Mouse (Mus musculus) testis, postnatal 14 days (tissue): ENCODE data around the gene 4930579F01Rik.

ENCODE experiments used
- DNase-seq: peaks from one replicate; pipeline ENCODE4 v3.0.0; 2021; ENCODE audit warnings: low spot score

Gene 4930579F01Rik

DNA sequence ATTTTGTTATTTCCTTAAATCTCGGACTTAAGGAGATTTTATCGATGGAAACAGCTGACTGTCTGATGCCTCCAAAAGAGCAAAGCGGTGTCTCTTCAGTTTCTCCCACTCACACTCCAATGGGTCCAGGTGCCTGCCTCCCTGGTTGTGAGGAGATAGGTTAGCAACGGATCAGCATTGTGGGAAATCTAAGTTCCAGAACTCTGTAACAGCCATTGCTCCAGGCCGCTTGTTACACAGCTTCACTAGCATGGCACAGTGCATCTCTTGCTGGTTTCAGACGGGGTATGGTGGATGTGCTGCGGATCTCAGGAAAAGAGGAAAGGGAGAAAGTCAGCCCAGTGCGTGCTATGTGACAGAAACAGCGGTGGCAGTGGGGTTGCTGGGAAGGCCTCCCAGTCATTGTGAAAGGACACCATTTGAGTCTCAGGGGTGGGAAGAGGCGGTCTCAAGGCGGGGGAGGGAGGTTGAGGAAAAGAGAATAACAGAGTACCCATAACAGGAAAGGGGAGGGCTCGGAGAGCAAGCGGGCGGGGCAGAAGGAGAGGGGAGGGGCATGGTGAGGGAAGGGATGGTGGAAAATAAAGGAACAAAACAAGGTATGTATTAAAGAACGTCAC lies at the start of gene 4930579F01Rik:
4930579F01Rik (minus strand) TSS at position 143 of the 620 bp plus-strand sequence.
- DNase-seq = no peak

DNA sequence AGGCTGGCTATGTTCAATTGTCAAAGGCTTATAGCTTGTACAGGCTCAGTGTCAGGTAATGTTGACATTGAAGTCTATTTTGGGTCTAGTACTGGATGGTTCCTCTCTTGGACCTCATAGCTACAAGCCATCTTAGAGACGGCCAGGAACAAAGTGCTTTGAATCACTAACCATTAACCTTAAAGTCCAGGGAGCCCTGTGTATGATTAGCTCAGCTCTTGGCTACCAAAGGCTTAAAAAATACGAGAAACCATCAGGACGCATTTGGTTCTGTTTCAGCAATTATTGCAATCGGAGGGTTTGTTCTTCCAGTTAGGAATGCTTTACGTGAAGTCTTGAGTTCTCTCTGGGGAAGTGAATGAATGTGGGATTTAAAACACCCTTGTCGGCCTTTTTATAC lies 49.3 kb upstream of the 4930579F01Rik start:
- no peak for DNase-seq

DNA sequence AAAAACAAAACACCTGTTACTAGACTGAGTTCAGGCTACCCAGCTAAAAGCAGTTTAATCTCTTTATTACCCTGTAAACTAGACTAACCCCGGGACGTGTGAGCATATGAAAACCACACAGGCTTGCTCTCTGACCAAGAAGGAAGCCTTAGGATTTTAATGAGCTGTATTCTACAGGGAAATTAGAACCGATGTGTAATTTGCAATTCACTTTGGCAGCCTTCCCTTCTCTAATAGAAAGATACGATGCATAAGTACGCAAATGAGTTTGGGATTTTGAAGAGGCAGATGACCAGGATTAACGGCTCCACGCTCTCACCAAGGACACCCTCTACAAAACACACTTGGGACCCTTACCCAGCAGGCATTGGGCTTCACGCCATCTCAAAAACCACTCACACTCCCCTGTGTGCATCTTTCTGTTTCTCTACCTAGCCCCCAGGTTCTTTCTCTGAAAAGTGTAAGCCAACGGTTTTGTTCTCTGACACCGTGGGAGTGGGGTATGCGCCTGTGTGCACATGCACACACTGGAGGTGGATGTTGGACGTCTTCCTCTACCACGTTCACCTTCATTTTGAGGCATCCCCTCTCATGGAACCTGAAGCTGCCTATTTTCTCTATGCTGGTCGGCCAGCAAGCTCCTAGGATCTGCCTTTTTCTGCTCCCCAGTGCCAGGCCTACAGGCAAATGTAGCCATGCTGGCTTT lies 48.5 kb upstream of the 4930579F01Rik start:
- no peak for DNase-seq

DNA sequence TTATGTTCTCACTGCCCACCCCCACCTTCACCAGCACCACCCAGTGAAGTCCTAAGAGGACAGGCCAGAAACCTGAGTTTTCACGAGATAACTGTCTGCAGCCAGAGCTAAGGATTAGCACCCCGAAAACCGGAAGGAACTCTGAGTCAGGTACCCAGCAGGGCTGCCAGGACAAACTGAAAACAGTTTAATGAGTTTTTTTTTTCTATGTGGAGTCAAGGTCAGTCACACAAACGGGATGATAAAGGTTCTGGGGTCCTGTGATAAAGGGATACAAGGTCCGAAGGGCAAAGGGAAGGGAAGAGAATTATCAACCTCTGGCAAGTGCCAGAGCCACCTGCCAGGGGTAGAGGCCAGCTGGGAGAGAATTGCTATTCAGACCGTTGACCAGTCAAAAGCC lies 47.7 kb upstream of the 4930579F01Rik start:
- DNase-seq = no peak

DNA sequence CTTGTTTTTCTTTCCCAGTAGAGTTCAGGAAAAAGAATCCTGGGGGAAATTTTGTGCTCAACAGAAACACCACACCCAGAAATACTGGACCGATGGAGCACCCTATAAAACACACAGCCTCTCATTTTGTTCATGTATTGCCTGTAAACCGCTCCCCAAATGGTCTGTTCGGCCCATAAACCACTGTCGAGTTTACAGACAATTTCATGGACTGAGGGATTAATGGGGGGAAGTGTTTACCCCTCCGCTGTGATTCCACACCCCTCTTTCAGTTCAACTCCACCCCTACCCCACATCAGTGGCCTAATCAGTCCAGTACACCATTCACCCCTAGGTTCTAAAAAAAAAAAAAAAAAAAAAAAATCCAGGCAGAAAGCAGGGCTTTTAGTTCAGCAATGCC lies 47.3 kb upstream of the 4930579F01Rik start:
- DNase-seq = no peak

DNA sequence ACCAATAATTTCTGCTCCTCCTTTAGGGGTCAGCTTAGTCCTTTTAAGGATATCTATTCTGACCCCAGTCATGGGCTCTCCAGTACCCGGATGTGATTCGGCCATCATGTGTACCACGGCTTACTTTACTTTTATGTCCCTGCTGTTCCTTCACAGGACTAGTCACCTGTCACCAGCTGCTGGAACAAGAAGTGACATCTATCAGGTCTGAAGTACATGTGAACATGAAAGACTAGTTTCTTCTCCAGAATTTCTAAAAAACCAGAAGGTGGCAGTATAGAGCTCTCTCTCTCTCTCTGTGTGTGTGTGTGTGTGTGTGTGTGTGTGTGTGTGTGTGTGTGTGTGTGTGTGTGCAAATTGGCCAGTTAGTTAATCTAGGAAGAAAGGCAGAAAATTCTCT lies 46.8 kb upstream of the 4930579F01Rik start:
- no peak for DNase-seq

DNA sequence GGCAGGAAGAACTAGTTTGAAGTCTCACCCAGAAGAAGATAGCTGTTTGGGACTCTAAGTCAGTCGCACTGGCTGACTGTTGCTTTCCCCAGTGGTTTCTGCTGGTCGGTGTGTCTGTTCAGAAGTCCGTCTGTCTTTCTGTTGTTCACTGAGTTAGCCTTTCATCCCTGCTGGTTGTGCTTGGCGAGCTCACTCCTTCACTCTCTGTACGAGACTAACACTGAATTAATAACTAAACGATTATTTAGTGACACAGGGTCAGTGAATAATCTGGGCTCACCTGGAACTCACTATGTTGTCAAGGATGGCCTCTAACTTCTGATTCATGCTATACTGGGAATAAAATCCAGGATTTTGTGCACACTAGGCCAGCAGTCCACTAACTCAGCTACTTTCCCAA lies 45.8 kb upstream of the 4930579F01Rik start:
- DNase-seq = no peak

DNA sequence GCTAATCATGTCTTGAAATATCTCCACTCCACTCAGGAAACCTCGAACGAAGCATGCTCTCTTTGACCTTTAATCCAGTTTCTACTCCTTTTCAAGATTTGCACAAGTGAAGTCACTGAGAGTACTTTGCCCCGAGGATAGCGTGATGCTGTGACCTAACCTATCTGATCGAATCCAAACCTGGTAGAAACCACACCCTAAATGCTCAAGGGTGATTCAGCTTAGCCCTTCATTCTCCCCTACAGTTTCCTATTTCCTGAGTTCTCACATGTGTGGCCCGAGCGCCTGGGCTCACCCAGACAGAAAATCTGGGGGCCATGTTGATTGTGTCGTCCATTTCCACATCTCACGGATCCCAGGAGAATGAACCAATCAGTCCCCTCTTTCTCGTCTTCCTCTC lies 44.4 kb upstream of the 4930579F01Rik start:
- DNase-seq = no peak

DNA sequence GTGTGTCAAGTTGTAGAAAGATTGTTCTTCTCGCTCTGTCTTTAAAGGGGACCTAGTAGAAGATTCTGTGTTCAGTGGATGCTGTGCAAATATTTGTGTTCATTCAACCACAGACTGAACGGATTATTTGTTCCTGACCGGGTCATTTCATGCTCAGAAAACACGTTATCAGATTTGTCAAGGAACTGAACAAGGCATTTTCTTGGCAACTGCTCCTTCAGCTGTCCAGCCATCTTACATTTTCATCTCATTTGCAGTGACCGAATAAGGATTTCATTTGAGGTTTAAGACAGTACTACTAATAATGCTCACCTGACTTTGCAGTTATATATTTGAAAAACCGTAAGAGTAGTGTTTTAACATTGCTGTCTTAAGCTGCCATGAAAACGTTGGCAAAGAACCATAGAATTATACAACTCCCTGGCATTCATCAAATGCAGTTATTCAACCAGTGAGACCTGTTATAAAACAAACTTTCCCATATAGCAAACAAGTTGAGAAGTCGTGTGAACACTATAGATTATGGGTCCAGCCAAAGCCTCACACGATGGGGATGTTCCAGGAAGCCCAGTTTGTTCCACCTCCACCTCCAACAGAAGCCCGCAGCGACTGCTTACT lies 43.0 kb upstream of the 4930579F01Rik start:
- DNase-seq = no peak

DNA sequence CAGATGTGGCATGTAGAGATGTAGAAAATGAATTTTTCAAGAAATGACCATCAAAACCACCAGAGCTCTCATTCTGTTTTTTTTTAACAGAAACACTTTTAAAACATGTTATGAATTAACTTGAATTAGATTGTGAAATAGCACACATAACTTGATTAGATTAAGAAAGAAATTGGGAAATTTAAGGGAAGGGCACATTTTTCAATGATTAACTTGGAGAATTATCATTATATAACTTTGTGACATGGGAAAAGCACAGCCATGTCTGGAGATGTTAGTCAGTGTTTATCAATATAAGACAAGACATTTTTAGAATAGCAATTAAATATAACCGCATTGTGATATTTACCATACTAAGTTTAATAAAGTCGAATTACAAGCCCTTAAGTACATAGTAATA lies 37.9 kb upstream of the 4930579F01Rik start:
- no peak for DNase-seq

DNA sequence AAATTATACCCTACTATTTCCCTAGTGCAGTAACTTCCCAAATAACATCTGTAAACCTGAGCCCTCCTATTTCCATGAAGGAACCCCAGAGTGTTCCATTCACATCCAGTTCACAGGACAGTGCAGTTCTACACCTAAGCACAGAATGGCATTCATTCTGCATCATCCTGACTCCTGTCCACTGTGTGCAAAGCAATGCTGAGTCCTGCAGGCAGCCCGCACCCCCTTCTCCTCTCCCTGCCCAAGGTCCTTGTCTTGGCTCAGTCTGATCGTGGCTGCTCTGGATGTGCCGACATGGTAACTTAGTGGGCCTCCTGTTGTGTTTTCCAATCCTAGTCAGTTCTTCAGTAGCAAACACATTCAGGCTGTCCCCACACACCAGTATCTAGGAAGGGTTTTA lies 36.6 kb upstream of the 4930579F01Rik start:
- DNase-seq = no peak

DNA sequence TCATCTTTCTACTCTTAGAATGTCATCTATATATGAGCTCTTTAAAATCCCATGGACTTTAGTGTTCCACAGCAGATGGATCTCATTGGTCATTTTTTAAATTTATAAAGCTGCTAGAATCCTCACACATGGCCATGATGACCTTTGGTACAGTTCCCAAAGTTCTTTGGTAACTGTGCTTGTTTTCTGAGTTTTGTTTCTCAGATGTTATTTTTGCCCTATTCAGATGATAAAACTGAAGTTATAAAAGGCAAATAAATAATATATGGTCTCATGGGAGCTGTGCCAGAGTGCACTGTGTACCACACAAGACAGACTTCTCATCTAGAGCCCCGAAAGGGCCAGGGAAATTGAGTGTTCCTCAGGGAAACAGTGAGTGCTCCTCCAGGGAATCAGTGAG lies 35.8 kb upstream of the 4930579F01Rik start:
- DNase-seq = no peak

DNA sequence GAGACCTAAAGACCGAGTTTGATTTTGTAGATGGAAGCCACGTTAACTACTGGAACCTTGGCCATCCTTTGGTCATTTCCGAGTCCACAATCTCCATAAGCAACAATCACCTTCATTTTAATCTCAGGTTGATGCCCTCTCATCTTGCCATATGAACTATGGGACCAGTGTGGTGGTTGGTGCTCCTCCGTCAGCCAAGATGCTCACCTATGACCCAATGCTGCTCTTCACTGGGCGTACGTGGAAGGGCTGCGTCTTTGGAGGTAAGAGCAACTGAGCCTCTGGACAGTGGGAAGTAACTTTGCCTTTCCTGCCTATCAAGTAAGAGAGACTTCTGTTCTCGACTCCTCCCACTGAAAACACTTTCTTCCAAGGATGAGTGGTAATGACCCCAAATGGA lies 34.2 kb upstream of the 4930579F01Rik start:
- no peak for DNase-seq

DNA sequence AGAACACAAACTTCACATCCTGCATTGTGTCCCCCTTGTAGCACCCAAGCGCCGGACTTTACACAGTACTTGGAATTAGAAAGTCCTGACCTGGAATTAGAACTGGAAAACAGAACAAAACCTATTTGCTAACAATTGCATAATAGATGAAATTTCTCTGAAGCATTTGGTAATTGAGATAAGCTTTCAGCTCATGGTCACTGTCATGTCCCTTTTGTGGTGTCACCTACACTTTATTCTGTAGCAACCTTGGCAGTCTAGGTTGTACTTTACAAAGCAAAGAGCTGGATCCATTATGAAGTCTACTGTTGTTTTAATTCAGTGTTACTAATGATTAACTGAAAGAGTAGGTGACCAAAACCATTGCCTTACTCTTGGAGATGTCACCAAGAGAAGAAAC lies 33.5 kb upstream of the 4930579F01Rik start:
- no peak for DNase-seq

DNA sequence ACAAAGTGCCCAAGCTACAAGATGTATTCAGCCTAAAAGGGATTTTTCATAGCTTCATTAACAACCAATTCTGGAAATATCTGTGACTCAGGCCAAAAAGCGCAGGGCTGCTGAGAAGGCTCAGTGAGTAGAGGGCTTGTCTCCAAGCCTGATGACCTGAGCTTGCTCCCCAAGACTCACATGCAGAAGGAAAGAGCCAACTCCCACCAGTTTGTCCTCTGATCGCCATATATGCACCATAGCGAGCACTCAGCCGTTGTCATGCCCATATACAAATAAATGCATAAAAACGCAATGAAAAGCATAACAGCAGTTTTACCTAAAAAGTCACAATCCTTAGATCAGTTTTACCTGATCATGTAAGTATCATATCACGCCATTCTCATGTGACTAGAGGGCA lies 32.9 kb upstream of the 4930579F01Rik start:
- DNase-seq = no peak

DNA sequence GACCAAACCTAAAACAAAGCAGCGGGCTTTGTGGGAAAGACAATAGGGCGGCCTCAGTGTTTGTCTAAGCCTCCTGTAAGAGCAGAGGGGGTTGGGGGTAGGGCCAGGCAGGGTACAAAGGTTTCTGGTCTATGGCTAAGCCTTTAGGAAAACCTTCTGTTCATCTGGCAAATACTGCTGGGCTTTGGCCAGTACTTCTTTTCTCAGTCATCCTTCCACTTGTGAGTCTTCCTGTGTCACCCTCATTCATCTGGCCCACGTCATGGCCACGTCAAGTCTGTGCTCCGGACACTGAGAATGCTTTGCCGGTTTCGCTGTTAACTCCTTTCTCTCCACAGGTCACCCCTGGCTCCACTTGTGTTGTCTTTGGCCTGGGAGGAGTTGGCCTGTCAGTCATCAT lies 32.2 kb upstream of the 4930579F01Rik start:
- no peak for DNase-seq

DNA sequence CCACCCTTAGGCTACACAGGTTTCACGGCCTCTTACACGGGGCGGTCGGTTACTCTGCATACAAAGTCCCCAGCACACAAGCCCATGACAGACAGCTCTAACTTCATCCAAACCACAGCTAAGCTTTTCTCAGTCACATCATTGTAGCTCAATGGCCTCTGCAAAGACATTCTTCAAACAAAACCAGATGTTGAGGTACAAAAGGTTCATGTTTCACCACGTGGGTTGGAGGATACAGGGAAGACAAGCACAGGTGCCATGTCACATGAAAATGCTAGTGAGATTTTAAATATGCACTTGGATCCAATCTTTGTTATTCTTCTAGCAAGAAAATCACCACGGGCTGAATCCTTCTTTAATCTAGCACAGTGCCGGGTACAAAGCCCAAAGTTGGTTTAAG lies 31.7 kb upstream of the 4930579F01Rik start:
- DNase-seq = no peak

DNA sequence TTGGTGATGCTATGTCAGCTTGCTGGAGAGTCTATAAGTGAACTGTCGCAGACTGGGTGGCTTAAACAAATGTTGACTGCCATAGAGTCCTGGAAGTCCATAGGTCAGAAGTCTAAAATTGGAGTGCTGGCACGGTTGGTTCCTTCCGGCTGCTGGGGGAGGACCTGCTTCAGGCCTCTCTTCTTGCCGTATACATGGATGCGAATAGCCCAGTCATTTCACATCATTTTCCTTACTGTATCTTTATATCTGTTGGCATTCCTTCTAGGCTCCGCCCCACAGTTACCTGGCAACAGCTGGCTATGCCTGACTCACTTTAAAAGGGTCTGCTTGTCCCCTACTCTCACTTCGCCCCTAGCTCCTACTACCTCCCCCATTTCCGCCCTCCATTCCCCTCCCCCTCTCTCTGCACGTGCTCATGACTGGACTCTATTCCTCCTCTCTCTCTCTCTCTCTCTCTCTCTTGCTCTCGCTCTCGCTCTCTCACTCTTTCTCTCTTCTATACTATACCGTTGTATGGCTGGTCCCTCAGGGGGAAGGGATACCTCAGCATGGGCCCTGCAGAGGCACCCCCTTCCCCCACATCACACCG lies 30.8 kb upstream of the 4930579F01Rik start:
- no peak for DNase-seq

DNA sequence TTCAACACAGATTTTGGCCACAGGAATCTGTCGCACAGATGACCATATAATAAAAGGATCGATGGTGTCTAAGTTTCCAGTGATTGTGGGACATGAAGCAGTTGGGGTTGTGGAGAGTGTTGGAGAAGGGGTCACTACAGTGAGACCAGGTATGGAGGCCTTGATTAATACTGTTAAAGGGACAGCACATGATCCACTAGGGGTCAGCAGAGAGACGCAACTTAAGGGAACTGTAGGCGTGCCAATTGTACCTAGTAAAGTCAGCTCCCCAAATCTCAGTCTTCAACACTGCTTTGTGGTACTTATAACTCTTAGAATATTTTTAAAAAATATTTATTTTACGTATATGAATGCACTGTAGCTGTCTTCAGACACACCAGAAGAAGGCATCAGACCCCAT lies 29.3 kb upstream of the 4930579F01Rik start:
- no peak for DNase-seq

DNA sequence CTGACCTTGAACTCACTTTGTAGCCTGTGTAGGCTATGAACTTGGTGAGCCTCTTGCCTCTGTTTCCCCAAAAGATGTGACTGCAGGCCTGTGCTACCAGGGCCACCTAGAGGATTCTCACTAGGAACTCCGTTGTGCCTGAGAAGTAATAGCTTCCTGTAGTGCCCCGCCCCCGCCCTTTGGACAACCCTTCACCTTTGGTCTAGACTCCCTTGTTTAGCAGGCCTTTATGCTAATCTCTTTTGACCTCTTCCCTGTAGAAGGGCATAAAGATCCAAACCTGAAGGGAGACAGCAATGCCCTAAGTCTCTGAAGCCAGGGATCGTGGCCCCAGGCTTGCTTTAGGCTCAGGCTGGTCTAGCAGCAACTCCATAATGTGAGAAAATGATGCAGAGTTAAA lies 28.9 kb upstream of the 4930579F01Rik start:
- DNase-seq = no peak

DNA sequence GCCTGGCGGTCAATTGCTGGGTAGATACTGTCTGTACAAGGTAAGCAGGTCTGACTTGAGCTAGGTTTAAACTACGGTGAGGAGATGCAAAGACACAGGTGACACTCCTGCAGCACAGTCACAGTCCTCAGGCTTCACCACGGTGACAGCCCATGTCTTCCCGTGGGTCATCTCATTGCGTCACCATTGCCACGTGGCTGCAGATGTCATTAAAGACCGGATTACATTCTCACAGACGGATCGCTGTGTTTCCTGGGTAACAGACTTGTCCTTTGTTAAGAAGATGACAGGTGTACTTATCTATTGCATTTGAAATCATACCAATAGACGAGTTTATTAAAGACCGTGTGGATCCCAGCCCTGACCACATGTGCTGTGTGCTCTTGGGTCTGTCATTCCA lies 27.5 kb upstream of the 4930579F01Rik start:
- no peak for DNase-seq

DNA sequence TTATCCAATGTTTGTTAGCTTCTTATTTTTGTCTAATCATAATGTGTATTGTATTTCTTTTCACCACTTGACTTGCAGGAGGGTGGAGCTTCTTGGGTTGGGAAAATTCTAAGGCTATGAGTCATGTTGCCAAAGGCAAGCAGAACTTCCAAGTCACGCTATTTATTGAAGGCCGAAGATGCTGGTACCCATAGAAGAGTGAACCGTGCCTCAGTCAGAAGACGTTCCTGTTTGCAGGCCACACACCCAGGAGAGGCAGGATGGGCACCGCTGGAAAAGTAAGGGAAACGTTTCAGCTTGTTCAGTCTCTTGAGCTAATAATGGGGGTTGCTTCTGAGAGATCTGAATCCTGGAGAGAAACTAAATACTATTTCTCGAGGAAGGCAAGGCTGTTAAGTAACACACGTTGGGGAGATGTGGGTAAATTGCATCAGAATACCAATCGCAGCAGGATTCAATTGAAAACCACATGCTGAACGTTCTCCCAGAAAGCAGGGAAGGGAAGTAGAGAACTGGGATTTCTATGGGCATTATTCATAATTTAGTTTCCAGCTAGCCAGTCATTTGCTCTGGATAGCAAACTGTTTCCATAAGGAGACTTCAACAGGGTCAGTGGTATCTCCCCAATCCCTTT lies 24.1 kb upstream of the 4930579F01Rik start, which contains the start of gene Adh7:
Adh7 (plus strand) TSS at position 130 of the 634 bp plus-strand sequence.
- DNase-seq = no peak

DNA sequence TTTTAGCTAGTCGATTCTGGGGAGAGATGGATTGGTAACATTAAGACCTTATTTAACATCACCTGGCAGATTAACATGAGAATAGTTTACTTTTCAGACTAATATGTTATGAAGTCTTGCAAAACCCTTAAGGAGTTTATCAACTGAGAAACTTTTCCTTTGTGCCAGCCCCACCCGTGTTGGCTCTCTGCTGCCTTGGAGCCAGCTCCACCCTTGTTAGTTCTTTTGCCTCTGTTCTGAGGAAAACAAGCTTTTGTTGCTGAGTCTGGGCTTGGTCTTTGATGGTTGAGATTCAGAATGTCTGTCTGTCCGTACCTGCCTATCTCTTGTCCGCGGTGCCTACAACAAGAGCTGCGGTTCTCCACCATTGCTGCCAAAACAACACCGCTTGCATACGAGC lies 22.5 kb upstream of the 4930579F01Rik start:
- no peak for DNase-seq
